Mouse (Mus musculus) stomach, postnatal 0 days (tissue): ENCODE results near the gene C130050O18Rik. TPM values are rescaled to one million over a fixed set of nuclear protein-coding genes. Genes with fewer than 3 reads are reported as not detected.

Experiments
- ATAC-seq: fragments of 200-750 bp; cut with Nextera tagmentation; 2 replicates; pipeline ENCODE4 v1.8.0; 2017; ENCODE audit not compliant: low FRiP score, low TSS enrichment
- DNase-seq: peaks from one replicate; pipeline ENCODE4 v3.0.0-alpha.2; 2016; ENCODE audit warnings: low spot score
- H3K27ac ChIP-seq: fragments of 300-500 bp; sonication (generic); replicated peaks from 2 replicates; pipeline ENCODE4 v1.5.1; 2014; ENCODE audit warnings: mild to moderate bottlenecking, control low read depth
- H3K27me3 ChIP-seq: fragments of 300-500 bp; sonication (generic); 2 replicates; pipeline ENCODE4 v1.6.1; 2014; ENCODE audit warnings: low read length; ENCODE audit not compliant: control insufficient read depth, insufficient read depth
- H3K36me3 ChIP-seq: fragments of 300-500 bp; sonication (generic); 2 replicates; pipeline ENCODE4 v1.6.1; 2014; ENCODE audit warnings: low read length, mixed read lengths; ENCODE audit not compliant: control insufficient read depth, insufficient read depth
- H3K4me1 ChIP-seq: fragments of 300-500 bp; sonication (generic); replicated peaks from 2 replicates; pipeline ENCODE4 v1.6.1; 2014; ENCODE audit warnings: antibody characterized with exemption; ENCODE audit not compliant: control insufficient read depth, insufficient read depth
- H3K4me2 ChIP-seq: fragments of 300-500 bp; sonication (generic); replicated peaks from 2 replicates; pipeline ENCODE4 v1.6.1; 2014; ENCODE audit warnings: low read depth, mild to moderate bottlenecking, control low read depth, moderate library complexity
- H3K4me3 ChIP-seq: fragments of 300-500 bp; sonication (generic); 2 replicates; pipeline ENCODE4 v1.5.1; 2014; ENCODE audit warnings: low read depth, low read length, control low read depth
- H3K9ac ChIP-seq: fragments of 300-500 bp; sonication (generic); 2 replicates; pipeline ENCODE4 v1.6.1; 2014; ENCODE audit warnings: mild to moderate bottlenecking, low read length, control low read depth, mixed read lengths
- H3K9me3 ChIP-seq: fragments of 300-500 bp; sonication (generic); 2 replicates; pipeline ENCODE4 v1.6.1; 2016; ENCODE audit warnings: low read length; ENCODE audit not compliant: control insufficient read depth
- CTCF ChIP-seq: IDR thresholded peaks from 2 replicates; pipeline ENCODE4 v1.5.1; 2016; ENCODE audit warnings: antibody characterized with exemption, low read depth, mild to moderate bottlenecking, moderate library complexity
- EP300 ChIP-seq: optimal IDR thresholded peaks from 2 replicates; pipeline ENCODE3; 2016; ENCODE audit warnings: antibody characterized with exemption
- WGBS: fragments of 180-500 bp; shearing (Covaris S2); extraction: QIAGEN DNeasy Blood & Tissue Kit; methylation state at CpG from one replicate; pipeline ENCODE4 v1.1.7; 2014; 5-methylcytosine and 5-hydroxymethylcytosine counted together
- polyA plus RNA-seq: library from polyadenylated mRNA; unstranded; fragments of >200 nt; fragmentation: Nextera tagmentation; extraction: Ambion mirVana; gene quantifications from 2 replicates; pipeline ENCODE4 v1.2.1, GENCODE M21; 2015

C130050O18Rik gene
- polyA plus RNA-seq, 1 experiment from 2014 or later, result 0.46 TPM

- ATAC-seq (no peak), DNase-seq (no peak)
- no peak overlapping the region for H3K27ac ChIP-seq
- H3K9me3 ChIP-seq, result no peaks in the 10 kb centered on the region
- H3K4me1 ChIP-seq, result peaks cover 3% of the 10 kb centered on the region; the same call in 1 of the 2 replicates
- 74% methylated on average over 7 of the region's 7 CpGs for WGBS
- TF ChIP-seq EP300 (no peak), CTCF (no peak)
- no peaks in the 10 kb centered on the region for H3K27me3 ChIP-seq
- no peak overlapping the region for H3K9ac ChIP-seq
- H3K4me3 ChIP-seq, result no peak overlapping the region
- no peaks in the 10 kb centered on the region for H3K36me3 ChIP-seq
- H3K4me2 ChIP-seq, result 0 out of 2 replicates have a peak overlapping the region, but pooled peaks have one; percentile 3
These were observed 398 bp downstream of the C130050O18Rik start for GRCm38 (mm10) chr5:139405478-139405877.

GRCm38 (mm10) chr5:139405953-139406352 is 873 bp downstream of the C130050O18Rik start:
- no peak overlapping the region for H3K27ac ChIP-seq
- no peaks in the 10 kb centered on the region for H3K27me3 ChIP-seq
- peaks cover 3% of the 10 kb centered on the region; the same call in 1 of the 2 replicates for H3K4me1 ChIP-seq
- 0 out of 2 replicates have a peak overlapping the region, but pooled peaks have one; percentile 3 for H3K4me2 ChIP-seq
- WGBS, result 54% methylated on average over 3 of the region's 3 CpGs
- TF ChIP-seq CTCF (no peak), EP300 (no peak)
- H3K9me3 ChIP-seq, result no peaks in the 10 kb centered on the region
- no peak overlapping the region for H3K4me3 ChIP-seq
- H3K36me3 ChIP-seq, result no peaks in the 10 kb centered on the region
- DNase-seq, result no peak
- ATAC-seq, result no peak
- no peak overlapping the region for H3K9ac ChIP-seq

GRCm38 (mm10) chr5:139407121-139407885 is 2.2 kb downstream of the C130050O18Rik start:
- no peak for TF ChIP-seq EP300
- TF ChIP-seq CTCF, result no peak
- H3K4me1 ChIP-seq, result peaks cover 3% of the 10 kb centered on the region; the same call in 1 of the 2 replicates
- H3K27ac ChIP-seq, result 0 out of 2 replicates have a peak overlapping the region, but pooled peaks have one; percentile 8
- ATAC-seq (no peak), DNase-seq (no peak)
- H3K27me3 ChIP-seq, result no peaks in the 10 kb centered on the region
- H3K4me3 ChIP-seq, result no peak overlapping the region
- H3K9me3 ChIP-seq, result no peaks in the 10 kb centered on the region
- no peaks in the 10 kb centered on the region for H3K36me3 ChIP-seq
- no peak overlapping the region for H3K4me2 ChIP-seq
- H3K9ac ChIP-seq, result no peak overlapping the region
- WGBS, result 85% methylated on average over 13 of the region's 14 CpGs

GRCm38 (mm10) chr5:139408511-139408910 is 3.4 kb downstream of the C130050O18Rik start:
- Histone ChIP-seq H3K27ac (no peak overlapping the region), H3K4me2 (no peak overlapping the region), H3K4me3 (no peak overlapping the region), H3K9me3 (no peaks in the 10 kb centered on the region), H3K36me3 (no peaks in the 10 kb centered on the region), H3K27me3 (no peaks in the 10 kb centered on the region), H3K4me1 (peaks cover 3% of the 10 kb centered on the region; the same call in 1 of the 2 replicates), H3K9ac (no peak overlapping the region)
- DNase-seq (no peak), ATAC-seq (no peak)
- 71% methylated on average over 7 of the region's 7 CpGs for WGBS
- no peak for TF ChIP-seq EP300
- TF ChIP-seq CTCF, result no peak

GRCm38 (mm10) chr5:139409412-139409811 is 4.3 kb downstream of the C130050O18Rik start:
- DNase-seq (peak; percentile 71), ATAC-seq (peak; percentile 88)
- no peak for TF ChIP-seq EP300
- peak; percentile 20; the same call in 1 of the 2 replicates for TF ChIP-seq CTCF
- Histone ChIP-seq H3K9me3 (no peaks in the 10 kb centered on the region), H3K27ac (no peak overlapping the region; the same call in 1 of the 2 replicates), H3K27me3 (no peaks in the 10 kb centered on the region), H3K4me3 (no peak overlapping the region), H3K4me2 (no peak overlapping the region), H3K9ac (no peak overlapping the region), H3K36me3 (no peaks in the 10 kb centered on the region), H3K4me1 (peaks cover 3% of the 10 kb centered on the region; the same call in 1 of the 2 replicates)
- WGBS, result 34% methylated on average over 12 of the region's 12 CpGs

GRCm38 (mm10) chr5:139410056-139410455 is 5.0 kb downstream of the C130050O18Rik start:
- DNase-seq, result no peak
- 85% methylated on average over 4 of the region's 4 CpGs for WGBS
- ATAC-seq, result no peak
- no peak overlapping the region for H3K27ac ChIP-seq
- H3K4me2 ChIP-seq, result no peak overlapping the region
- no peak overlapping the region for H3K4me3 ChIP-seq
- H3K9me3 ChIP-seq, result no peaks in the 10 kb centered on the region
- no peaks in the 10 kb centered on the region for H3K27me3 ChIP-seq
- TF ChIP-seq CTCF (no peak), EP300 (no peak)
- H3K9ac ChIP-seq, result no peak overlapping the region
- peaks cover 3% of the 10 kb centered on the region; the same call in 1 of the 2 replicates for H3K4me1 ChIP-seq
- H3K36me3 ChIP-seq, result no peaks in the 10 kb centered on the region
